Mouse (Mus musculus): ENCODE data around the gene Lrrc74a. TPM values are rescaled to one million over a fixed set of nuclear protein-coding genes. Genes with fewer than 3 reads are reported as not detected.

Gene Lrrc74a
- polyA plus RNA-seq, 1 experiment = not detected

GRCm38 (mm10) chr12:86779206-86779989, 45.2 kb downstream of the Lrrc74a start:
- DNase-seq (ENCODE audit: extremely low spot score in 1 of 2, low spot score in 1 of 2) = peak in 1 of 2 experiments; percentile 67

- no peak for DNase-seq (ENCODE audit: extremely low spot score in 1 of 2, low spot score in 1 of 2)
These were observed 47.6 kb downstream of the Lrrc74a start for GRCm38 (mm10) chr12:86781654-86782202.

GRCm38 (mm10) chr12:86786149-86787019, 52.2 kb downstream of the Lrrc74a start:
- DNase-seq (ENCODE audit: extremely low spot score in 1 of 2, low spot score in 1 of 2) = no peak

- DNase-seq (ENCODE audit: extremely low spot score in 1 of 2, low spot score in 1 of 2) = no peak
These were observed 52.9 kb downstream of the Lrrc74a start for GRCm38 (mm10) chr12:86787020-86787553.

GRCm38 (mm10) chr12:86790100-86790848, 56.1 kb downstream of the Lrrc74a start:
- DNase-seq (ENCODE audit: extremely low spot score in 1 of 2, low spot score in 1 of 2) = no peak

GRCm38 (mm10) chr12:86790849-86791127, 56.6 kb downstream of the Lrrc74a start:
- no peak for DNase-seq (ENCODE audit: extremely low spot score in 1 of 2, low spot score in 1 of 2)

- no peak for DNase-seq (ENCODE audit: extremely low spot score in 1 of 2, low spot score in 1 of 2)
These were observed 57.8 kb downstream of the Lrrc74a start for GRCm38 (mm10) chr12:86791987-86792386.

- no peak for DNase-seq (ENCODE audit: extremely low spot score in 1 of 2, low spot score in 1 of 2)
These were observed 59.7 kb downstream of the Lrrc74a start for GRCm38 (mm10) chr12:86793830-86794229.

GRCm38 (mm10) chr12:86794331-86794730, 60.2 kb downstream of the Lrrc74a start:
- DNase-seq (ENCODE audit: extremely low spot score in 1 of 2, low spot score in 1 of 2) = no peak

- DNase-seq (ENCODE audit: extremely low spot score in 1 of 2, low spot score in 1 of 2) = no peak
These were observed 61.1 kb downstream of the Lrrc74a start for GRCm38 (mm10) chr12:86795076-86795837.

- DNase-seq (ENCODE audit: extremely low spot score in 1 of 2, low spot score in 1 of 2) = peak; percentile 75 to 95
These were observed 61.7 kb downstream of the Lrrc74a start for GRCm38 (mm10) chr12:86795838-86796232.

- no peak for DNase-seq (ENCODE audit: extremely low spot score in 1 of 2, low spot score in 1 of 2)
These were observed 62.2 kb downstream of the Lrrc74a start for GRCm38 (mm10) chr12:86796351-86796750.

GRCm38 (mm10) chr12:86797771-86798170, 63.6 kb downstream of the Lrrc74a start:
- DNase-seq (ENCODE audit: extremely low spot score in 1 of 2, low spot score in 1 of 2) = no peak

- DNase-seq (ENCODE audit: extremely low spot score in 1 of 2, low spot score in 1 of 2) = peak; percentile 75 to 96
These were observed 64.8 kb downstream of the Lrrc74a start for GRCm38 (mm10) chr12:86798773-86799540.

- DNase-seq (ENCODE audit: extremely low spot score in 1 of 2, low spot score in 1 of 2) = no peak
These were observed 65.6 kb downstream of the Lrrc74a start for GRCm38 (mm10) chr12:86799786-86800185.

GRCm38 (mm10) chr12:86800336-86800735, 66.2 kb downstream of the Lrrc74a start:
- no peak for DNase-seq (ENCODE audit: extremely low spot score in 1 of 2, low spot score in 1 of 2)

- DNase-seq (ENCODE audit: extremely low spot score in 1 of 2, low spot score in 1 of 2) = peak in 1 of 2 experiments; percentile 44
These were observed 66.6 kb downstream of the Lrrc74a start for GRCm38 (mm10) chr12:86800765-86801147.

- DNase-seq (ENCODE audit: extremely low spot score in 1 of 2, low spot score in 1 of 2) = peak; percentile 90 to 95
These were observed 67.2 kb downstream of the Lrrc74a start for GRCm38 (mm10) chr12:86801148-86802004.
